In the genomic region with DNA sequence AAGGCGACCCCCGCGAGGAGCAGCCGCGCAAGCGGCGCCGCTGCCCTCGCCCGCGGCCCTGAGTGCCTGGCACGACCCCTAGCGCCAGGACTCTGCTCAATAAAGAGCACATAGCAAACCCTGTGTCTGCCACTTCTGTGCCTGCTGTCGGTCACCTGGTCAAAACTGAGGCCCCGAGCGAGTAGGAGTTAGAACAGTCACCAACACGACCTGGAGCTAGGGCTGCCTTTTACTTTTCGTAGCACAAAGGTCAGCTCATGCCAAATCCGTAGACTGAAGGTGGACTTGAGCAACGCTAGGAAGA, we compare ENCODE assay signal across 9 mouse cellular contexts. TPM values are rescaled to one million over a fixed set of nuclear protein-coding genes. Genes with fewer than 3 reads are reported as not detected.
A peak's percentile ranks its signal among the peaks of the same experiment; 100 is the strongest.
DNase-seq lines count a peak whose midpoint lies in the region; ATAC-seq and TF ChIP-seq lines count a peak whose summit lies in the region.
"Had no signal": no experiment of that assay in that cellular context is flagged by ENCODE, and none has a peak within 500 bp of the region (broad histone marks: within the 10 kb centered on the region; RNA-seq: fewer than 3 reads in every experiment).

No protein-coding gene starts in this region.

- H3K4me3 ChIP-seq in layer of hippocampus, adult 2 months = peak overlapping the region; percentile 52
- peak overlapping the region; percentile 45 for H3K4me3 ChIP-seq in embryonic facial prominence, embryonic 14.5 days (ENCODE audit: low read depth, low read length)
- peak overlapping the region; percentile 49 for H3K4me3 ChIP-seq in intestine, embryonic 16.5 days (ENCODE audit: low read length)
- peak overlapping the region; percentile 40 for H3K4me3 ChIP-seq in myocyte

- H3K79me2 ChIP-seq in myocyte (ENCODE audit: control insufficient read depth, insufficient read depth) = no peaks in the 10 kb centered on the region

- H3ac ChIP-seq in myocyte (ENCODE audit: control insufficient read depth, insufficient read length) = peak overlapping the region; percentile 2

- 19% methylated on average over 17 of the region's 20 CpGs for WGBS in embryonic facial prominence, embryonic 14.5 days
- 16% methylated on average over 20 of the region's 20 CpGs for WGBS in intestine, embryonic 16.5 days

- no peaks in the 10 kb centered on the region for H3K36me3 ChIP-seq in embryonic facial prominence, embryonic 14.5 days (ENCODE audit: control insufficient read depth, insufficient read depth, low read length)
- no peaks in the 10 kb centered on the region for H3K36me3 ChIP-seq in intestine, embryonic 16.5 days (ENCODE audit: control insufficient read depth, insufficient read depth, low read length)
- no peaks in the 10 kb centered on the region for H3K36me3 ChIP-seq in myocyte (ENCODE audit: control insufficient read depth, insufficient read depth)

- no peak overlapping the region for H3K9ac ChIP-seq in embryonic facial prominence, embryonic 14.5 days (ENCODE audit: low read depth, low read length)
- peak overlapping the region; percentile 61; the same call in 1 of the 2 replicates for H3K9ac ChIP-seq in intestine, embryonic 16.5 days (ENCODE audit: low read depth, low read length)

- TF ChIP-seq CTCF in layer of hippocampus, adult 2 months (conservative IDR thresholded peaks at IDR 0.05) = peak; percentile 34

- peaks cover 16% of the 10 kb centered on the region for H3K27me3 ChIP-seq in embryonic facial prominence, embryonic 14.5 days (replicated peaks; ENCODE audit: control insufficient read depth, insufficient read depth, low read length)
- peaks cover 11% of the 10 kb centered on the region for H3K27me3 ChIP-seq in intestine, embryonic 16.5 days (replicated peaks; ENCODE audit: control insufficient read depth, insufficient read depth, low read length)
- H3K27me3 ChIP-seq in myocyte (ENCODE audit: control insufficient read depth, insufficient read depth, insufficient read length) = no peaks in the 10 kb centered on the region

- H3K9me3 ChIP-seq in embryonic facial prominence, embryonic 14.5 days (ENCODE audit: control insufficient read depth, low read length) = no peaks in the 10 kb centered on the region
- H3K9me3 ChIP-seq in intestine, embryonic 16.5 days (ENCODE audit: control insufficient read depth, low read length) = no peaks in the 10 kb centered on the region

- H3K27ac ChIP-seq in layer of hippocampus, adult 2 months = no peak overlapping the region
- no peak overlapping the region for H3K27ac ChIP-seq in embryonic facial prominence, embryonic 14.5 days (replicated peaks; ENCODE audit: low read depth, low read length)
- H3K27ac ChIP-seq in intestine, embryonic 16.5 days (ENCODE audit: low read length) = no peak overlapping the region

- ATAC-seq in embryonic facial prominence, embryonic 14.5 days (ENCODE audit: low read depth) = no peak
- ATAC-seq in intestine, embryonic 16.5 days = no peak

- H3K4me1 ChIP-seq in embryonic facial prominence, embryonic 14.5 days (ENCODE audit: control insufficient read depth, insufficient read depth, low read length) = peaks cover 25% of the 10 kb centered on the region
- H3K4me1 ChIP-seq in intestine, embryonic 16.5 days (ENCODE audit: control insufficient read depth, insufficient read depth, low read length) = peaks cover 13% of the 10 kb centered on the region

- no peak for DNase-seq in layer of hippocampus, adult 2 months (ENCODE audit: low spot score in 2 of 2)
- DNase-seq in layer of hippocampus, postnatal 25 days (ENCODE audit: extremely low spot score in 1 of 2, low spot score in 1 of 2) = no peak
- DNase-seq in embryonic facial prominence, embryonic 14.5 days (ENCODE audit: low spot score) = no peak
- no peak for DNase-seq in embryo, embryonic 9.5 days (ENCODE audit: extremely low spot score)
- DNase-seq in adipocyte (ENCODE audit: low spot score) = no peak
- DNase-seq in spleen, postnatal 14 days (ENCODE audit: low spot score in 2 of 2) = no peak
- DNase-seq: cerebellum, postnatal 36 days had no signal

- TF ChIP-seq POLR2A in myocyte (IDR thresholded peaks at IDR 0.05; ENCODE audit: insufficient read length, low read depth) = no peak

- H3K4me2 ChIP-seq in embryonic facial prominence, embryonic 14.5 days (ENCODE audit: low read depth, low read length) = peak overlapping the region; percentile 95
- peak overlapping the region; percentile 98 for H3K4me2 ChIP-seq in intestine, embryonic 16.5 days (ENCODE audit: low read depth, low read length)
- peak overlapping the region; percentile 77 for H3K4me2 ChIP-seq in myocyte (ENCODE audit: low read depth)

TF ChIP-seq in myocyte, 11 proteins besides CTCF, POLR2A, EP300 and RAD21:
- no peak for TF ChIP-seq TCF12 (IDR thresholded peaks at IDR 0.05; ENCODE audit: insufficient read depth, poor library complexity, severe bottlenecking)
- TF ChIP-seq USF1 (IDR thresholded peaks at IDR 0.05; ENCODE audit: low read depth) = no peak
- TF ChIP-seq MYOG (IDR thresholded peaks at IDR 0.05; ENCODE audit: control insufficient read depth in 1 of 3, insufficient read depth in 1 of 3, insufficient read length in 2 of 3, low read depth in 2 of 3) = no peak
- TF ChIP-seq MYOD1 (IDR thresholded peaks at IDR 0.05; ENCODE audit: control insufficient read depth in 1 of 3, insufficient read length in 2 of 3, low read depth in 2 of 3) = no peak

RNA-seq across cellular contexts. Expression of gene Actl10, which starts 1.7 kb away (rescaled TPM):
- not detected for total RNA-seq in layer of hippocampus, adult 2 months (2021)
- total RNA-seq in layer of hippocampus, postnatal 25 days (2021) = not detected
- polyA plus RNA-seq in embryonic facial prominence, embryonic 14.5 days (2014; fragmentation: Nextera tagmentation; extraction: Ambion mirVana) = not detected in 2 replicates
- polyA plus RNA-seq in intestine, embryonic 16.5 days (2015; fragmentation: Nextera tagmentation; extraction: Ambion mirVana) = 0.09 TPM in 1 of 2 replicates, not detected in the other
- 0.17 TPM for polyA plus RNA-seq in myocyte (2012; fragmentation: generic; extraction: Trizol)

RNA-seq across cellular contexts. Expression of gene 1700003F12Rik, which starts 3.0 kb away (rescaled TPM):
- total RNA-seq in layer of hippocampus, adult 2 months (2021) = 1 to 10 TPM in 1 of 2 experiments, not detected in 1; 1.4 TPM
- under 1 TPM; 0.81 to 0.94 TPM for total RNA-seq in layer of hippocampus, postnatal 25 days (2021)
- polyA plus RNA-seq in embryonic facial prominence, embryonic 14.5 days (2014; fragmentation: Nextera tagmentation; extraction: Ambion mirVana) = 0.63 and 0.78 TPM in 2 replicates
- 0.46 TPM in 1 of 2 replicates, not detected in the other for polyA plus RNA-seq in intestine, embryonic 16.5 days (2015; fragmentation: Nextera tagmentation; extraction: Ambion mirVana)
- 22.9 TPM for polyA plus RNA-seq in myocyte (2012; fragmentation: generic; extraction: Trizol)

RNA-seq across cellular contexts. Expression of gene Necab3, which starts 8.9 kb away (rescaled TPM):
- 10 to 100 TPM; 30.0 to 34.9 TPM for total RNA-seq in layer of hippocampus, adult 2 months (2021)
- total RNA-seq in layer of hippocampus, postnatal 25 days (2021) = 10 to 100 TPM; 27.4 to 29.8 TPM
- 2.4 and 3.9 TPM in 2 replicates for polyA plus RNA-seq in embryonic facial prominence, embryonic 14.5 days (2014; fragmentation: Nextera tagmentation; extraction: Ambion mirVana)
- polyA plus RNA-seq in intestine, embryonic 16.5 days (2015; fragmentation: Nextera tagmentation; extraction: Ambion mirVana) = 1.4 and 1.6 TPM in 2 replicates
- 0.12 TPM for polyA plus RNA-seq in myocyte (2012; fragmentation: generic; extraction: Trizol)

RNA-seq across cellular contexts. Expression of gene E2f1, which starts 19.9 kb away (rescaled TPM):
- total RNA-seq in layer of hippocampus, adult 2 months (2021) = 1 to 10 TPM; 5.4 to 5.7 TPM
- 1 to 10 TPM; 5.8 to 5.9 TPM for total RNA-seq in layer of hippocampus, postnatal 25 days (2021)
- 8.8 and 10.5 TPM in 2 replicates for polyA plus RNA-seq in embryonic facial prominence, embryonic 14.5 days (2014; fragmentation: Nextera tagmentation; extraction: Ambion mirVana)
- 5.8 and 9.5 TPM in 2 replicates for polyA plus RNA-seq in intestine, embryonic 16.5 days (2015; fragmentation: Nextera tagmentation; extraction: Ambion mirVana)
- 11.0 TPM for polyA plus RNA-seq in myocyte (2012; fragmentation: generic; extraction: Trizol)

RNA-seq across cellular contexts. Expression of gene Pxmp4, which starts 53.7 kb away (rescaled TPM):
- total RNA-seq in layer of hippocampus, adult 2 months (2021) = 10 to 100 TPM; 10.7 to 13.7 TPM
- total RNA-seq in layer of hippocampus, postnatal 25 days (2021) = 10 to 100 TPM; 11.4 to 13.2 TPM
- polyA plus RNA-seq in embryonic facial prominence, embryonic 14.5 days (2014; fragmentation: Nextera tagmentation; extraction: Ambion mirVana) = 24.1 and 26.9 TPM in 2 replicates
- polyA plus RNA-seq in intestine, embryonic 16.5 days (2015; fragmentation: Nextera tagmentation; extraction: Ambion mirVana) = 41.2 and 41.9 TPM in 2 replicates
- polyA plus RNA-seq in myocyte (2012; fragmentation: generic; extraction: Trizol) = 12.5 TPM

Comparison
In these comparisons a context has a peak if more than half of its experiments do, and no peak if none do; other contexts are left out.
1. RNA of gene 1700003F12Rik, which starts 3.0 kb away (polyA plus RNA-seq): 22.9 TPM in myocyte (single experiment); 0.63 to 0.78 TPM in embryonic facial prominence, embryonic 14.5 days and 0.46 TPM in intestine, embryonic 16.5 days; every median in the first group is over 10 times any median in the second.
2. Peak in every context shown above with its lines, with median percentiles within 50 percentile points of each other: H3K4me3 ChIP-seq and H3K4me2 ChIP-seq.